Mouse (Mus musculus): ENCODE measurements around the gene Ccdc88c.

Gene Ccdc88c

DNA sequence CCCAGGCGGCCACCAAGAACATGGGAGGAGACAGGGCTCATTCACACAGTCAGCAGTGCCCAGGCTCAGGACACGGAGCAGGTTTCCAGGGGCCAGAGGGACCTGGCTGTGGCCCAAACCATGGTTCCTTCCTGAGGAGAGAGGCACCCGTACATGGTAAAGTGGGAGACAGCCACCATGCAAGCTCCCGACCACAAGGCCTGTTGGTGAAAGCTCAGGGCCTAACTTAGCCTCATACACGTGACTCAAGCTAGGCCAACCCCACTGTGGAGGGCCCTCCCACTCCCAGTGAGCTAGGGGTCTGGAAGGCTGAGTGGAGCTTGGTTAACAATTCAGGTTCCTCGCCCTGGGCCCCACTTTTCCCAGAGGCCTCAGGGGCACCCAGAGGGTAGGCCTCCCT, 150.9 kb downstream of the Ccdc88c start:
- DNase-seq (ENCODE audit: low read depth, low spot score): no peak

DNA sequence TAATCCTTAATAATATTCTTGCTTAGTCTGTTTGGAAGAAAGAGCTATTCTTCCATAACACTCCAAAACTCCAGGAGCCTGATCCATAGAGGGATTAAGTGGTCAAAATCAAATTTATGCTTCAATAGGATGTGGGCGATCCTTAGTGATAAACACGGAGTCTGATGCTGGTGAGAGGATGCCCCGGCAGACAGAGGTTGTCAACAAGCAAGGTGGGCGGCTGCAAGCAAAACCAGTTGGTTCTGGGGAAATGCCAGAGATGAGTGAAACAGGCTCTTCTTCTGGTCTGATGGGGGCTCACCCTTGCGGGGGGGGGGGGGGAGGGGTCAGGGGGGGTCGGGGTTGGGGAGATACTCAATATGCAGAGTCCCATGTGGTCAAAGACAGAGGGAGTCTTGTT, 152.9 kb downstream of the Ccdc88c start:
- no peak for DNase-seq (ENCODE audit: low read depth, low spot score)

DNA sequence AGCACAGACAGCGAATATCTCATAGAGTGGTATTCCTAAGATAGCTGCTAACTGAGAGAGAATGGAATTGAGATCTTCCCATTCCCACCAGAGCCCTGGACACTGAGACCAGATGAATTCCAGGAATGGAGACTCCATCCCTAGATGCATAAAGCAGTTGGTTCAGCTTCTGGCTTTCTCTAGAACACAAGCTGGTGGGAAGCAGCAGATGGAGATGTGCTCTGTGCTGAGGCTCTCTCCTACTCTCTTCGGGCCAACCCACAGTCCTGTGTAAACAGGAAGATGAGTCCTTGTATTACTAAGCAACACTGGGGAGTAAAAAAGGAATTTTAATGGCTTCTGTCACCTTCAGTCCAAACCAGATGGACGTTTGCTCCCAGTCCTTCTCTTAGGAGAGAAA, 153.3 kb downstream of the Ccdc88c start:
- DNase-seq (ENCODE audit: low read depth, low spot score): no peak

DNA sequence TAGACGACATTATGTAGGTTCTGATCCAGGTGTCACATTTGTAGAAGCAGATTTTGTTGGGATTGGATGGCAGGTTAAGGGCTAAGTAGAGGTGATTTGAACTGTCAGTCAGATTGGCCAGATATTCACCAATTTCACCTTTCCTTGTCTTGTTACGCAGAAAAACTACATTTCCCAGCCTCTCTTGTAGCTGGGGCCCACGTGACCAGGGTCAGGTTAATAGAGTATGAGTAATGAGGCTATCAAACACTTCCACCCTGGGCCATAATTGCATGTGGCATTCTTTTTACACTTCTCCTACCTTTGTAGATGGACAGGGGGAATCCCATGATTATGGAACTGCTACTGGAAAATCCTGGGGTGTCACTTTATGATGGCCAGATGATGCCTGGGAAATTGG, 155.2 kb downstream of the Ccdc88c start:
- DNase-seq (ENCODE audit: low read depth, low spot score): no peak

DNA sequence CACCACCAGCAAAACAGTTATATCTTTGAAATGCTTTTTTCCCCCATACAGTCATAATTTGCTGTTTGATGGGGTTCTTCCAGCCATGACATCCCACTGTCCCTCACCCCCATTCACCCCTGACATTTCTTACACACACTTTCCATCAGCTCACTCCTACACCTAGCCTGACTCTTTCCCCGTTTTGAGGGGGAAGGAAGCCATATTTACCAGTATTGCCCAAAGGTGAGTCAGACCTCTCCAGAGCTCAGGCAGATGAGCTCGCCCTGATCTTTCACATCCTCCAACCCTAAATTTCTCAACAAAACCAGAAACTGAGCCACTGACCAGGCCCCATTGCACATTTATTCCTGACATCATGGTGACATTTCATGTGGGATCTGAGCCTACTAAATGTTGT, 157.0 kb downstream of the Ccdc88c start:
- no peak for DNase-seq (ENCODE audit: low read depth, low spot score)

DNA sequence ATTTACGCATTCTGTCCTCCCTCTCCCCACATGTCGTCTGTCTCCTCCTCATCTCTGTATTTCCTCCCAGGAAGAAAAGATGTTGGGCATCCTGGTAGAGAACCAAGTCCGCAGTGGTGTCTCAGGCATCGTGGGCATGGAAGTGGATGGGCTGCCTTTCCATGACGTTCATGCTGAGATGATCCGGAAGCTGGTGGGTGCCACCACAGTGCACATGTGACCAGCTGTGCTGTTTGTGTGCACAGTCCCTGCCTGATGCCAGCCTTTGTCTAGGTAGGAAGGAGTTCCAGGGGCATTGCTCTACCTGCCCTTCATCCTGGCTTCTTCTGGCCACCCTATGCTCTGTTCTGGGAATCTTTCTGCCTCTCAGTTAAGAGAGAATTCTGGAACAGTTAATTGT, 157.6 kb downstream of the Ccdc88c start:
- no peak for DNase-seq (ENCODE audit: low read depth, low spot score)

DNA sequence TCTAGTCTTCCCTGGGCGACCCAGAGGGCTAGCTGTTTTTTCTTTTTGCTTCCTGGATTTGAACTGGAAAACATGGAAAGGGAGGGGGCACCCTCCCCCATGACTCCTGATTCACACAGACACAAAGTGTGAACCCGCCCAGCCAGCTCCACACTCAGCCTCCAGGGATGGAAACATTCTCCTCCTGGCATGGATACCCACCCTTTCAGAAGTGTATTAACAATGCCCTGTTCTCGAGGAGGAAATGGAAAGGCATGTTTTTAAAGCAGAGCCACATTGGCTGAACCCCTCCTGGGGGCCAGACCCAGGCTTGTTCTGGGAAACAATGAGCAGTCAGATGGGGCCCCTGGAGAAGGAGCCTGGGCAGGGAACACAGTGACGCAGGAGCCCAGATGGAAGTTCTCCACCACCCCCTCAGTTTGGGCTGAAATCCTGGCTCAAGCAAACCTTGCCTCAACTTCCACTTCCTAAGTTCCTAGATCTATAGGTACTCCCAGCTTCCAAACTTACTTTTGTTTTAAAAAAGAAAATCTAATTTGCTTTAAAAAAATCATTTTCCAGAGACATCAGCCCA, 160.7 kb downstream of the Ccdc88c start:
- no peak for DNase-seq (ENCODE audit: low read depth, low spot score)

DNA sequence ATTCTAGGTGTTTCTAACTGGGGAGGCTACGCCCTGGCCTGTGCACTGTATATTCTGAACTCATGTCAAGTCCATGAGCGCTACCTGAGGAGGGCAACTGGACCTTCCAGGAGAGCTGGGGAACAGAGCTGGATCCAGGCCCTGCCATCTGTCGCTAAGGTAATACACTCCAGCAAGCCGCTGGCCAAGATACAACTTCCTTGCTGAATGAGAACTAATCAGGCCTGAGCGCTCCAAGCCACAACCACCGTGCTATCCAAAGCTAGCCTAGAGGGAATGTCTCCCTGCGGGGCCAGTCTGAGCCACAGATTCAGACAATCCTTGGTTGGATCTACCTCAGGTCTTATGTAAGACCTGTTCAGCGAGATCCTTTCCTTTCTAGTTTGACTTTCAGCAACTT, 161.8 kb downstream of the Ccdc88c start:
- DNase-seq (ENCODE audit: low read depth, low spot score): no peak

DNA sequence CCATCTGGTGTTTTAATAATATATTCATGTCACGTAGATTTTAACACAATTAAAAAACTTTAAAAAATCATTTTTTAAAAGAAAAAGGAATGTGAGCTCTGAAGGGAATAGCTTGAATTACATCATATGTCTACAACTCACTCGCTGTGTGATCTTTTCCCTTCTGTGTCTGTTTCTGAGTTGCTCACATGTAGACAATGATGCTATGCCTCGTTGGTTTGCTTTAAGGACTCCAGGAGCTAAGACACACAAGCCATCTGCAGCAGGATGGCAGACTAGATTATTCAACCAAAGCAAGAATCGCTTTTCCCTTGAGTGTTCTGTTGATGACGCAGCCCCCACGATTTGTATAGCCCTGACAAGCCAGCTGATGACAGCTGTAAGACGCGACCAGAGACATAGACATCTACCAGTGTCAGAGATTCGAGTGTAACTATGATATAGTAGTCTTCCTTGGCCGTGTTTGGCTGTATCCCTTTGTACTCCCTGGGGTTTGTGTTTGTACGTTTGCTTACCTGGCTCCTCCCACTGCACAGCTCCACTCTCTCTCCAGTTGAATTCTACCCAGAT, 163.3 kb downstream of the Ccdc88c start:
- no peak for DNase-seq (ENCODE audit: low read depth, low spot score)

DNA sequence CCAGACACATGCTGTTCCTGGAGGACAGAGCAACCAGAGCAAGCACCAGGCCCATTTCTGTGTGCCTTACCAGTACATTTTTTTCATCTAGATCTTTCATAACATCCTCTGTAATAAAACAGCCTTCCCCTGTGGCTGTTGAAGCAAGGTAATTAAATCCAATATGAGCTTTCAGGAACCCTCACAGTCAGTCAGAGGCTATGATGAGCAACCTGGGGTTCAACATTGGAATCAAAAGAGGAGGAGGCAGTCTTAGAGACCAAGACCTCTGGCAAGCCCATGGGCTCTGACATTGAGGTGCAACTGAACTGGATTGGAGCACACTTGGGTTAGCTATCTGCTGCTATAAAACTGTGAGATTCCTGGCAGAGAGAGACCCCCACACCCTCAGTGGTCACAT, 163.8 kb downstream of the Ccdc88c start:
- DNase-seq (ENCODE audit: low read depth, low spot score): no peak

DNA sequence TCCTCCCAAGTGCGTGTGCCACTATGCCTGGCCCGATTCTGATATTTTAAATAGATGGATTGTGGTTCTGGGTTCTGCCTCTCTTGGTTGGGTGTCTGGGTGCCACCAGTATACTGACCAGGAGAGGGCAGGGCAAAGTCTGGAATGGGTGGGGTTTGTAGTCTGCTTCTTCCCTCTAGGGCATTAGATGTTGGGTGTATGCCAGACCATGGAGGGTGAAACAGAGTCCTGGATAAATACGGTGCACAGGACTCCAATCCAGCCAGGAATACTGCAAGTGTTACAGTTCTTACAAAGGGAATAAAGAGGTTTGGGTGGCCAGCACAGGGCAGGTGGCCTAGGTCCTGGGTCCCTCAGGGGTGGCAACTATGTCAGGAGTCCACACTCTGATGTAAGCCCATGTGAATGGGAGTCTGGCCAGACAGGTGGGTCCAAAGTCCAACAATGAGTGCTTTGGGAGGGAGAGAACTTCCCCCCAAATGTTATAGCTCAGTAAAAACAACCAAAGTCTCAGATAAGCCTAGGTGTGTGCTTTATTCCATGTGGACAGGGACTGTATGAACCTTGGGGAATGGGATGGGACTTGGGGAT, 165.9 kb downstream of the Ccdc88c start:
- DNase-seq (ENCODE audit: low read depth, low spot score): no peak

DNA sequence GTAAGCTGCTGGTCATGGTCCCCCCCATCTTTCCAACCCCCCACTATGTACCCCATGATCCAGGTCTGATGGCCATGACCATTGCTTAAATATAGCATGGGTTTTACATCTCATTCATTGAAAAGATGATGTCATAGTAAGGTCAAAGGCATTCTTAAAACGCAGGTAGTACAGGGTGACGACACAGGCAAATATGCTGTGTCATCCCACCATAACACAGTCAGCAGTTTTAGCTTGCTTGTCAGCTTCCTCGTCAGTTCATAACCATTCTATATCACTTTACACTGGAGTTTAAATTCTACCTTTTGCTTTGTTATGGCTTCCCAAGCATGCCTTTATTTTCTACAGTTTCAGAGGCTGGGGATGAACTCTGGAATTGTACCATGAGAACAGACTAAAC, 166.6 kb downstream of the Ccdc88c start:
- DNase-seq (ENCODE audit: low read depth, low spot score): no peak

Measured in retina, adult 2 months (tissue).